Mouse (Mus musculus) megakaryocyte, embryonic 14.5 days (primary cell): ENCODE data around the gene Plcl1.

Experiments used
- FLI1 ChIP-seq: IDR thresholded peaks from 2 replicates; pipeline ENCODE4 v1.6.1; 2012; ENCODE audit warnings: low read length, inconsistent platforms, mixed read lengths
- GATA1 ChIP-seq: IDR thresholded peaks from 3 replicates; pipeline ENCODE4 v1.6.1; 2012; ENCODE audit warnings: mixed read lengths, low read length, inconsistent platforms, borderline replicate concordance

DNA sequence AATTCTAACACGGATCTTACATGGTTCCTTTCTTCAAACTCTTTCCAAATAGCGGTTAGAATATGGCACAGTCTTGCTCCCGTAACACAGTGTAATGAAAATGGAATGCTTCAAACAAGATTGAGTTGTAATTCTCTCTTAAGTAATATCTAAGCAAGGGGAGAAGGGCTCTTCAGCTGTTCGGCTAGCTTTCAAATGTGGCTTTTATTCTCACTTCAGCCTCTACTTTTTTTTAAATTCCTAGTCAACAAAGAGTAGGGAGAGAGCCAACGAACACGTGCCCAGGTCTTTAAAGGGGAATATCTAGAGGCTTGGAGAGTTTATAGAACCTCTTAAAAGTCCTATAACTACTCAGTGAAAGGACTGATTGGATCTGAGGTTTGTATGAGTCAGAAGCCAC is 160.2 kb downstream of the Plcl1 start:
- TF ChIP-seq GATA1, result no peak
- TF ChIP-seq FLI1, result no peak
